In the genomic region with DNA sequence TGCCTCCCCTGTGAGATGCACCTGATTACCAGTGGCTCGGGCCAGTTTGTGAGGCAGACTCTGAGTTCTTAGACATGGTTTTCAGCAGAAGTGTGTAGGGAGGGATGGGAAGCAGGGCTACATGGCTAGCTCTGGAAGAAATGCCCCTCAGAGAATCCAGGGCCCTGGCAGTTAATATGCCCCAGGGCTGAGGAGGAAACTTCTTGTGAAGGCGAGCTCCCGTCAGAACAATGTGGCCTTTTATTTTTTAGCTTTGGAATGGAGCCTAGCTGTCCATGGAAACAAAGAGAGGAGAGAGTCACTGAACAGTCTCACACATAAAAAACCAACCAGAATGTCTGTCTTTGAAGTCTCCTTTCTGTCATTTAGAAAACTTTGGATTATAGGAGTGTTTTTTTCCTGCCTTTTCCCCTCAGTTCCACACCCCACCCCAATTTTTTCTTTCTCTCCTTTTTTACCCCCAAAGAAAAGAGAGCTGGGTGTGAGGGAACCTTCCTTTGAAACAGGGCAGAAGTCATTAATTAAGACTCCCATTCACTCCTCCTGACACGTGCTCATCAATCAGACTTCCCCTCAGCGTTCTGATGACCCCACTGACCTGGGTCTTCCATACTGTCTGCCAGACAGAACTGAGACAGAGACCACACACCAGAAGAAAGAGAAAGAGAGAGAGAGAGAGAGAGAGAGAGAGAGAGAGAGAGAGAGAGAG, we compare ENCODE assay signal across 13 mouse cellular contexts. TPM values are rescaled to one million over a fixed set of nuclear protein-coding genes. Genes with fewer than 3 reads are reported as not detected.
A peak's percentile ranks its signal among the peaks of the same experiment; 100 is the strongest.
DNase-seq lines count a peak whose midpoint lies in the region; ATAC-seq and TF ChIP-seq lines count a peak whose summit lies in the region.
"Had no signal": no experiment of that assay in that cellular context is flagged by ENCODE, and none has a peak within 500 bp of the region (broad histone marks: within the 10 kb centered on the region; RNA-seq: fewer than 3 reads in every experiment).

No protein-coding gene starts in this region.

- H3K27ac ChIP-seq in layer of hippocampus, adult 2 months: peak overlapping the region; percentile 43; the same call in 1 of the 2 replicates
- H3K27ac ChIP-seq in hindbrain, embryonic 14.5 days: peak overlapping the region; percentile 38; the same call in 1 of the 2 replicates
- peak overlapping the region; percentile 14 for H3K27ac ChIP-seq in neural tube, embryonic 11.5 days (ENCODE audit: low read depth, low read length)
- H3K27ac ChIP-seq in intestine, embryonic 15.5 days: no peak overlapping the region

- H3K36me3 ChIP-seq in hindbrain, embryonic 14.5 days (replicated peaks; ENCODE audit: control insufficient read depth, insufficient read depth): no peaks in the 10 kb centered on the region
- H3K36me3 ChIP-seq in neural tube, embryonic 11.5 days (ENCODE audit: control insufficient read depth, insufficient read depth, low read length): no peaks in the 10 kb centered on the region
- H3K36me3 ChIP-seq in intestine, embryonic 15.5 days: no peaks in the 10 kb centered on the region

- no peak overlapping the region for H3K4me2 ChIP-seq in hindbrain, embryonic 14.5 days (replicated peaks)
- no peak overlapping the region for H3K4me2 ChIP-seq in neural tube, embryonic 11.5 days (ENCODE audit: low read depth)
- no peak overlapping the region for H3K4me2 ChIP-seq in intestine, embryonic 15.5 days (replicated peaks)

- H3K9ac ChIP-seq in hindbrain, embryonic 14.5 days: no peak overlapping the region
- no peak overlapping the region for H3K9ac ChIP-seq in neural tube, embryonic 11.5 days (ENCODE audit: low read length)
- no peak overlapping the region for H3K9ac ChIP-seq in intestine, embryonic 15.5 days

- H3K4me3 ChIP-seq in layer of hippocampus, adult 2 months: no peak overlapping the region
- H3K4me3 ChIP-seq in hindbrain, embryonic 14.5 days (replicated peaks; ENCODE audit: low read length): no peak overlapping the region
- H3K4me3 ChIP-seq in neural tube, embryonic 11.5 days (ENCODE audit: low read depth, low read length): no peak overlapping the region
- H3K4me3 ChIP-seq in intestine, embryonic 15.5 days (replicated peaks): no peak overlapping the region
- H3K4me3 ChIP-seq: heart, adult 2 months had no signal

- no peaks in the 10 kb centered on the region for H3K9me3 ChIP-seq in hindbrain, embryonic 14.5 days (ENCODE audit: control insufficient read depth, low read length)
- H3K9me3 ChIP-seq in neural tube, embryonic 11.5 days (ENCODE audit: control insufficient read depth, low read length): no peaks in the 10 kb centered on the region
- no peaks in the 10 kb centered on the region for H3K9me3 ChIP-seq in intestine, embryonic 15.5 days

- no peak for TF ChIP-seq CTCF in layer of hippocampus, adult 2 months (conservative IDR thresholded peaks at IDR 0.05)

- intact Hi-C loops in heart, postnatal 14 days (cut with DNase I): no loop called here

- no peaks in the 10 kb centered on the region for H3K4me1 ChIP-seq in hindbrain, embryonic 14.5 days (replicated peaks; ENCODE audit: control insufficient read depth, insufficient read depth, low read length)
- H3K4me1 ChIP-seq in neural tube, embryonic 11.5 days (ENCODE audit: control insufficient read depth, insufficient read depth, low read length): no peaks in the 10 kb centered on the region
- H3K4me1 ChIP-seq in intestine, embryonic 15.5 days (replicated peaks): no peaks in the 10 kb centered on the region

- no peaks in the 10 kb centered on the region for H3K27me3 ChIP-seq in hindbrain, embryonic 14.5 days (ENCODE audit: control insufficient read depth, insufficient read depth, low read length)
- H3K27me3 ChIP-seq in neural tube, embryonic 11.5 days (ENCODE audit: control insufficient read depth, insufficient read depth, low read length): no peaks in the 10 kb centered on the region
- no peaks in the 10 kb centered on the region for H3K27me3 ChIP-seq in intestine, embryonic 15.5 days (replicated peaks)

- ATAC-seq in hindbrain, embryonic 14.5 days (ENCODE audit: low FRiP score): peak; percentile 88
- ATAC-seq in neural tube, embryonic 11.5 days (ENCODE audit: insufficient read depth, low FRiP score, low TSS enrichment): peak; percentile 88
- ATAC-seq in intestine, embryonic 15.5 days: no peak
- ATAC-seq: CD4-positive, CD25-positive, alpha-beta regulatory T cell, adult 4 months; inflammation-experienced regulatory T-cells, adult 6 months had no signal

- WGBS in hindbrain, embryonic 14.5 days: 7% methylated on average over 5 of the region's 5 CpGs
- WGBS in neural tube, embryonic 11.5 days: 13% methylated on average over 5 of the region's 5 CpGs
- 36% methylated on average over 5 of the region's 5 CpGs for WGBS in intestine, embryonic 15.5 days

- DNase-seq in layer of hippocampus, adult 2 months (ENCODE audit: low spot score in 2 of 2): peak in 1 of 2 experiments; percentile 9
- no peak for DNase-seq in layer of hippocampus, adult 8-10 months (ENCODE audit: low spot score in 2 of 2)
- DNase-seq in embryo, embryonic 11 days: peak; percentile 50
- DNase-seq in hindbrain, embryonic 14.5 days (ENCODE audit: low spot score): peak; percentile 57
- peak; percentile 56 for DNase-seq in neural tube, embryonic 11.5 days (ENCODE audit: low spot score)
- no peak for DNase-seq in heart, postnatal 14 days
- no peak for DNase-seq in adrenal gland, postnatal 10 days
- DNase-seq: lung, adult 2 months; thymus, adult 2 months had no signal

RNA-seq across cellular contexts. Expression of a gene that starts 41.7 kb away (rescaled TPM):
- total RNA-seq in layer of hippocampus, adult 2 months (2021): 10 to 100 TPM; 16.7 to 17.6 TPM
- 10 to 100 TPM; 16.6 to 21.8 (median 19.6) TPM for total RNA-seq in layer of hippocampus, adult 8-10 months (2022)
- 53.0 and 56.4 TPM in 2 replicates for polyA plus RNA-seq in hindbrain, embryonic 14.5 days (2014; fragmentation: Nextera tagmentation; extraction: Ambion mirVana)
- polyA plus RNA-seq in neural tube, embryonic 11.5 days (2014; fragmentation: Nextera tagmentation; extraction: Ambion mirVana): 56.0 and 62.8 TPM in 2 replicates
- 1 to 10 TPM; 6.0 to 7.1 TPM for total RNA-seq in heart, postnatal 14 days (2021)
- 1 to 10 TPM; 3.1 to 7.2 TPM for total RNA-seq in adrenal gland, postnatal 10 days (2021)
- 3.5 and 4.8 TPM in 2 replicates for polyA plus RNA-seq in intestine, embryonic 15.5 days (2015; fragmentation: Nextera tagmentation; extraction: Ambion mirVana)
- polyA plus RNA-seq: CD4-positive, CD25-positive, alpha-beta regulatory T cell, adult 4 months; inflammation-experienced regulatory T-cells, adult 6 months had no signal

Comparison
In these comparisons a context has a peak if more than half of its experiments do, and no peak if none do; other contexts are left out.
1. DNase-seq: peak in embryo, embryonic 11 days (single experiment), hindbrain, embryonic 14.5 days (single experiment) and neural tube, embryonic 11.5 days (single experiment); none in layer of hippocampus, adult 8-10 months (0 of 2), heart, postnatal 14 days (0 of 2) and adrenal gland, postnatal 10 days (single experiment).